In the genomic region with DNA sequence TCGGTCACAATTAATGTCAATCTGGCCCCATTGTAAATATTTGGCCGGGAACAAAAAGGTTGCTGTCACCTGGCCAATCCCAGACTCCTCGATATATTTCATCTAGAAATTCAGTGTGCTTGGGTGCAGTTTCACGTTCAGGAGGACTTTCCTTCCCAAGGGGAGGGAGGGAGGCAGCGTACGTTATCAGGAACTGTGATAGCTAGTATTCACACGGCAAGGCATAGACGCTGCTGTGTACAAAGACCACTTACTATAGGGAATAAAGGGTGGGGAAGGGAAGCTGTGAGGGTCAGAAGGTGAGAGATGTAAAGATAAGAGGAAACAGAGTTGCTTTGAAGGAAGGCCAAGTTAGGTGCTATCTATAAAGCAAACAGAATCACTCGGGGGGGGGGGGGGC, we compare ENCODE assay signal across 16 mouse cellular contexts.
"Had no signal": no experiment of that assay in that cellular context is flagged by ENCODE, and none has a peak within 500 bp of the region (broad histone marks: within the 10 kb centered on the region; RNA-seq: fewer than 3 reads in every experiment).

No protein-coding gene starts in this region.

- H3K4me2 ChIP-seq: limb, embryonic 12.5 days; liver, embryonic 13.5 days; midbrain, embryonic 11.5 days; midbrain, embryonic 15.5 days; neural tube, embryonic 12.5 days had no signal

- H3K4me3 ChIP-seq: left cerebral cortex, adult 2 months; limb, embryonic 12.5 days; liver, embryonic 13.5 days; midbrain, embryonic 15.5 days; neural tube, embryonic 12.5 days had no signal

- H3K9ac ChIP-seq: limb, embryonic 12.5 days; liver, embryonic 13.5 days; liver, postnatal 0 days; midbrain, embryonic 15.5 days; neural tube, embryonic 12.5 days had no signal

- H3K9me3 ChIP-seq: liver, embryonic 13.5 days; midbrain, embryonic 15.5 days; neural tube, embryonic 12.5 days had no signal

- H3K27ac ChIP-seq: left cerebral cortex, adult 2 months; limb, embryonic 12.5 days; liver, embryonic 13.5 days; macrophage; midbrain, embryonic 15.5 days; neural tube, embryonic 12.5 days had no signal

- H3K27me3 ChIP-seq: limb, embryonic 12.5 days; liver, embryonic 13.5 days; megakaryocyte, embryonic 14.5 days; midbrain, embryonic 15.5 days; neural tube, embryonic 12.5 days had no signal

- H3K36me3 ChIP-seq: limb, embryonic 12.5 days; liver, embryonic 13.5 days; midbrain, embryonic 15.5 days; neural tube, embryonic 12.5 days had no signal

- ATAC-seq: liver, postnatal 0 days; lung, postnatal 0 days; midbrain, embryonic 15.5 days had no signal

- H3K4me1 ChIP-seq: liver, embryonic 13.5 days; megakaryocyte, embryonic 14.5 days; midbrain, embryonic 15.5 days; neural tube, embryonic 12.5 days had no signal

- DNase-seq: kidney, adult 18-20 months; kidney, postnatal 25 days; liver; liver, embryonic 13.5 days; liver, postnatal 0 days; right cerebral cortex, postnatal 14 days; thymus, adult 2 months; thymus, postnatal 25 days had no signal
